Mouse (Mus musculus) B cell, adult 62 days (primary cell): ENCODE results near the gene Stk35. TPM values are rescaled to one million over a fixed set of nuclear protein-coding genes. Genes with fewer than 3 reads are reported as not detected.

Experiments used
- total RNA-seq: library from RNA; stranded (reverse); gene quantifications from 4 replicates; pipeline ENCODE4 v1.2.4, GENCODE M21; 2023

The Stk35 gene
- total RNA-seq = 15.8 to 19.7 TPM (median 18.7 TPM) in 4 replicates

DNA sequence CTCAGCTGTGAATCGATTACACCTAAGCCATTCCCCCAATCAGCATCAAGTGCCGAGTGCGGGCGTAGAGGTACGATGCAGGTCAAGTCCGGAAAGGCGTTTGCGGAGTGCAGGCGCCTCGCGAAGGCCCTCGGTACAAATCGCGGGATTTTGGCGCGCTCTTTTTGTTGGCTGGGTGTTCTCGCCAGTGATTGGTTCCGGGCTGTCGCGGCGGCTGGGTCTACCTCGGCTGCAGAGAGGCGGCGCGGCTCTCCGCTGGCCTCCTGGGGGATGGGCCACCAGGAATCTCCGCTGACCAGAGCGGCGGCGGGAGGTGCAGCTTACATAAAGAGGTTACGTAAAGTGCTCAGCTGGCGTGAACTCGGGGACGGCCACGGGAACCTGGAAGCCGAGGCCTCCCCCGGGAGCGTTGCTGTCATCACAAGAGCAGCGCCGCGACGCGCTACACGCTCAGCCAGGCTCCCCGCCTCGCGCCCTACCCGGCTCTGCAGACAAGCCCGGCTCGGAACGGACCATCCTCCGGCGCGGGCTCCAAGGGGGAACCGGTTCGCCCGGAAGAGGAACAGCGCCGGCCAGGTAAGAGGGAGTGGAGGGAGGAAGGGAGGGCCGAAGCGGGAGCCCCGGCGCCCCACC, at the start of gene Stk35:
Gene Stk35 (plus strand): TSS at position 247 of the 633 bp plus-strand sequence.

Other genes with a start within 250 kb of the Stk35 start
- gene Sirpa, start 207.7 kb upstream of the Stk35 start, total RNA-seq = 8.4 to 14.3 TPM (median 11.7 TPM) in 4 replicates
- gene Pdyn, start 100.7 kb upstream of the Stk35 start, total RNA-seq = not detected in 4 replicates
- gene Tgm3, start 211.8 kb downstream of the Stk35 start, total RNA-seq = not detected in 4 replicates